Mouse (Mus musculus) MEL (cell line): ENCODE data around the gene Nudt15. TPM values are rescaled to one million over a fixed set of nuclear protein-coding genes. Genes with fewer than 3 reads are reported as not detected.
A peak's percentile ranks its signal among the peaks of the same experiment; 100 is the strongest.

Experiments
- DNase-seq: peaks from one replicate; pipeline ENCODE4 v3.0.0; 2011; ENCODE audit warnings: low read depth, low spot score
- H3K27ac ChIP-seq: 2 replicates; pipeline ENCODE4 v1.5.1; 2012; ENCODE audit warnings: low read depth, mild to moderate bottlenecking, control low read depth, low read length, moderate library complexity; ENCODE audit not compliant: control insufficient read depth
- H3K27me3 ChIP-seq, 2 experiments: fragments of 150-350 bp in 1 of 2; sonication (generic) in 1 of 2; 2 replicates each; pipeline ENCODE4 v1.6.1; 2012; ENCODE audit warnings: low read length in 2 of 2, mild to moderate bottlenecking in 2 of 2, improper control_type of control experiment in 1 of 2, moderate library complexity in 1 of 2; ENCODE audit not compliant: insufficient read depth in 2 of 2, control insufficient read depth in 1 of 2
- H3K36me3 ChIP-seq, 2 experiments: 2 replicates each; pipeline ENCODE4 v1.6.1; 2012 to 2014; ENCODE audit warnings: low read length in 2 of 2, improper control_type of control experiment in 1 of 2, inconsistent platforms in 1 of 2, mild to moderate bottlenecking in 1 of 2; ENCODE audit not compliant: insufficient read depth in 2 of 2, control insufficient read depth in 1 of 2
- H3K4me1 ChIP-seq, 2 experiments: fragments of 150-350 bp in 1 of 2; sonication (generic) in 1 of 2; 2 replicates each; pipeline ENCODE4 v1.6.1; 2012; ENCODE audit warnings: low read length in 2 of 2, improper control_type of control experiment in 1 of 2, mild to moderate bottlenecking in 1 of 2; ENCODE audit not compliant: insufficient read depth in 2 of 2, control insufficient read depth in 1 of 2
- H3K4me3 ChIP-seq, 2 experiments: fragments of 150-350 bp in 1 of 2; sonication (generic) in 1 of 2; 2 replicates each; pipeline ENCODE4 v1.5.1; 2012; ENCODE audit warnings: low read depth in 2 of 2, low read length in 2 of 2, mild to moderate bottlenecking in 2 of 2, moderate library complexity in 2 of 2, control low read depth in 1 of 2, improper control_type of control experiment in 1 of 2; ENCODE audit not compliant: control insufficient read depth in 1 of 2, insufficient read depth in 1 of 2
- H3K79me2 ChIP-seq: 2 replicates; pipeline ENCODE4 v1.6.1; 2012; ENCODE audit warnings: mild to moderate bottlenecking, low read length, moderate library complexity; ENCODE audit not compliant: control insufficient read depth, poor library complexity, insufficient read depth
- H3K9ac ChIP-seq: 2 replicates; pipeline ENCODE4 v1.6.1; 2012; ENCODE audit warnings: low read depth, mild to moderate bottlenecking, control low read depth, low read length, moderate library complexity; ENCODE audit not compliant: control insufficient read depth, poor library complexity, severe bottlenecking
- H3K9me3 ChIP-seq: fragments of 150-350 bp; sonication (generic); replicated peaks from 2 replicates; pipeline ENCODE4 v1.6.1; 2012; ENCODE audit warnings: mild to moderate bottlenecking, low read length, improper control_type of control experiment, moderate library complexity; ENCODE audit not compliant: insufficient read depth
- BHLHE40 ChIP-seq: IDR thresholded peaks from 2 replicates; pipeline ENCODE4 v1.6.1; 2012; ENCODE audit warnings: low read depth, mild to moderate bottlenecking, inconsistent platforms, low read length, improper control_type of control experiment, borderline replicate concordance
- E2F4 ChIP-seq: IDR thresholded peaks from 2 replicates; pipeline ENCODE4 v1.6.1; 2011; ENCODE audit warnings: low read depth, low read length, improper control_type of control experiment, borderline replicate concordance
- ELF1 ChIP-seq: IDR thresholded peaks from 2 replicates; pipeline ENCODE4 v1.6.1; 2014; ENCODE audit warnings: low read depth, mild to moderate bottlenecking, inconsistent platforms, low read length, improper control_type of control experiment, moderate library complexity
- EP300 ChIP-seq, 2 experiments: IDR thresholded peaks; 2 replicates each; pipeline ENCODE4 v1.6.1; 2011; ENCODE audit warnings: improper control_type of control experiment in 2 of 2, low read length in 2 of 2, low read depth in 1 of 2, mild to moderate bottlenecking in 1 of 2
- ETS1 ChIP-seq: IDR thresholded peaks from 2 replicates; pipeline ENCODE4 v1.6.1; 2012; ENCODE audit warnings: low read depth, mild to moderate bottlenecking, inconsistent platforms, low read length, improper control_type of control experiment, moderate library complexity
- HCFC1 ChIP-seq: IDR thresholded peaks from 2 replicates; pipeline ENCODE4 v1.6.1; 2012; ENCODE audit warnings: low read depth, mild to moderate bottlenecking, inconsistent platforms, low read length, improper control_type of control experiment, moderate library complexity
- MAX ChIP-seq: IDR thresholded peaks from 2 replicates; pipeline ENCODE4 v1.6.1; 2011; ENCODE audit warnings: low read length, improper control_type of control experiment
- MAZ ChIP-seq: IDR thresholded peaks from 2 replicates; pipeline ENCODE4 v1.6.1; 2012; ENCODE audit warnings: low read depth, mild to moderate bottlenecking, inconsistent platforms, low read length, improper control_type of control experiment
- MYB ChIP-seq: IDR thresholded peaks from 2 replicates; pipeline ENCODE4 v1.6.1; 2011; ENCODE audit warnings: mild to moderate bottlenecking, low read depth, low read length, improper control_type of control experiment
- MYC ChIP-seq: IDR thresholded peaks from 2 replicates; pipeline ENCODE4 v1.6.1; 2011; ENCODE audit warnings: low read depth, mild to moderate bottlenecking, low read length, improper control_type of control experiment, moderate library complexity
- NELFE ChIP-seq: IDR thresholded peaks from 2 replicates; pipeline ENCODE4 v1.6.1; 2011; ENCODE audit warnings: low read depth, low read length, improper control_type of control experiment
- NRF1 ChIP-seq: IDR thresholded peaks from 2 replicates; pipeline ENCODE4 v1.6.1; 2014; ENCODE audit warnings: low read depth, mild to moderate bottlenecking, inconsistent platforms, low read length, improper control_type of control experiment, moderate library complexity; ENCODE audit not compliant: poor library complexity, insufficient read depth, severe bottlenecking
- POLR2A ChIP-seq, 2 experiments: IDR thresholded peaks; 2 replicates each; pipeline ENCODE4 v1.6.1; 2011 to 2012; ENCODE audit warnings: low read length in 2 of 2, mild to moderate bottlenecking in 2 of 2, control low read depth in 1 of 2, improper control_type of control experiment in 1 of 2, low read depth in 1 of 2, moderate library complexity in 1 of 2; ENCODE audit not compliant: control insufficient read depth in 1 of 2, insufficient read depth in 1 of 2, poor library complexity in 1 of 2
- POLR2AphosphoS2 ChIP-seq: IDR thresholded peaks from 2 replicates; pipeline ENCODE4 v1.6.1; 2011; ENCODE audit warnings: low read length, improper control_type of control experiment
- RCOR1 ChIP-seq: IDR thresholded peaks from 2 replicates; pipeline ENCODE4 v1.6.1; 2012; ENCODE audit warnings: low read depth, mild to moderate bottlenecking, inconsistent platforms, low read length, improper control_type of control experiment
- SIN3A ChIP-seq: IDR thresholded peaks from 2 replicates; pipeline ENCODE4 v1.6.1; 2012; ENCODE audit warnings: low read length, improper control_type of control experiment, inconsistent platforms
- TAL1 ChIP-seq: IDR thresholded peaks from 2 replicates; pipeline ENCODE4 v1.6.1; 2012; ENCODE audit warnings: mild to moderate bottlenecking, inconsistent platforms, low read length, moderate library complexity, mixed read lengths
- TBP ChIP-seq: IDR thresholded peaks from 2 replicates; pipeline ENCODE4 v1.8.0; 2011; ENCODE audit warnings: low read depth, low read length, improper control_type of control experiment
- TCF12 ChIP-seq: IDR thresholded peaks from 2 replicates; pipeline ENCODE4 v1.6.1; 2014; ENCODE audit warnings: low read depth, mild to moderate bottlenecking, inconsistent platforms, low read length, improper control_type of control experiment, moderate library complexity
- UBTF ChIP-seq: IDR thresholded peaks from 2 replicates; pipeline ENCODE4 v1.6.1; 2012; ENCODE audit warnings: low read depth, mild to moderate bottlenecking, inconsistent platforms, low read length, improper control_type of control experiment, moderate library complexity, borderline replicate concordance; ENCODE audit not compliant: insufficient read depth
- USF1 ChIP-seq: IDR thresholded peaks from 2 replicates; pipeline ENCODE4 v1.6.1; 2014; ENCODE audit warnings: low read depth, mild to moderate bottlenecking, inconsistent platforms, low read length, improper control_type of control experiment, moderate library complexity
- USF2 ChIP-seq, 2 experiments: IDR thresholded peaks; 2 replicates each; pipeline ENCODE4 v1.6.1; 2011 to 2012; ENCODE audit warnings: improper control_type of control experiment in 2 of 2, low read length in 2 of 2, borderline replicate concordance in 1 of 2, inconsistent platforms in 1 of 2, low read depth in 1 of 2, mild to moderate bottlenecking in 1 of 2; ENCODE audit not compliant: insufficient read depth in 1 of 2
- ZKSCAN1 ChIP-seq: IDR thresholded peaks from 2 replicates; pipeline ENCODE4 v1.6.1; 2012; ENCODE audit warnings: low read depth, mild to moderate bottlenecking, inconsistent platforms, low read length, improper control_type of control experiment, moderate library complexity
- ZMIZ1 ChIP-seq: IDR thresholded peaks from 2 replicates; pipeline ENCODE4 v1.6.1; 2012; ENCODE audit warnings: low read depth, mild to moderate bottlenecking, inconsistent platforms, low read length, improper control_type of control experiment, moderate library complexity
- ZNF384 ChIP-seq: IDR thresholded peaks from 2 replicates; pipeline ENCODE4 v1.6.1; 2012; ENCODE audit warnings: low read depth, mild to moderate bottlenecking, inconsistent platforms, low read length, improper control_type of control experiment
- polyA plus RNA-seq, 2 experiments: library from polyadenylated mRNA; stranded (reverse) in 1 of 2; unstranded in 1 of 2; fragments of >175 nt in 1 of 2; fragments of >200 nt in 1 of 2; gene quantifications; 2 replicates each; pipeline versions ENCODE4 v1.2.1 to v1.2.4; 2012; ENCODE audit warnings: low replicate concordance in 2 of 2, low read depth in 1 of 2; ENCODE audit not compliant: insufficient read length in 2 of 2, insufficient read depth in 1 of 2, missing spikeins in 1 of 2
- total RNA-seq: library from RNA; depleted of rRNA; stranded (reverse); fragments of 300-350 nt; gene quantifications from 2 replicates; pipeline ENCODE4 v1.2.3, GENCODE M21; 2012

The Nudt15 gene
- total and polyA plus RNA-seq, 3 experiments = 8.8 to 12.3 TPM; not detected in 1

DNA sequence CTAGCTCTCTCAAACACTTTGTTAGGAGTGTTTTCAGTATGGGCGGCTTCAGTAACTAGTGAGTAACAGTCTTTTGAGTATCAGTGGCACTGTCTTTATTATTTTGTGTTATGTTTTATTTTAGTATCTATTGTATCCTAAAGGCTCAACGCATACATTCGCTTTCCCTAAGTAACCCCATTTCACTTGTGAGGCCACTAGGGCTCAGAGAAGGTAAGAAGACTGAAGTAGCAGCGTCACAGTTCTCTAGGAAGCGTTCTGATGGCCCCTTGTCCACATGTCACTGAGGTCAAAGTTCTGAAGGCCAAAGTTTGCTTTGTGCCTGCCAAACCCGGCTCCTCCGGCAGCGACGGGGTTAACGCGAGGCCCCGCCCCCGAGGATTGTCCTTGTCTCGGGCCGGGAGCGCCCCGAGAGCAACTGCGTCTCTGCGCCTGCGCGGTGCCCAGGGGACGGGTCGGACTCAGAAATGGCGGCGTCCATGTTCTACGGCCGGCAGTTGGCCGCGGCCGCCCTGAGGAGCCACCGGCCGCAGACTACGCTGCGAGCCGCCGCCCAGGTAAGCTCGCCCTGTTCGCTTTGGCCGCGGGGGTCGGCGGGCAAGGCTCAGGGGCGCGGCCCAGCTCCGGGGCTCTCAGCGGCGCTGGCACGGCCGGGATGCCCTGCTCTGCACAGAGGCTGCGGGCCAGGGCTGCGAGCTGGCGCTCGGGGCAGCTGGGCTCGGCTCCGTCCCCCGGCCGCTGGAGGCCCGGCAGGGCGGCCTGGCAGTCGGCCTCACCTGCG, 4.5 kb upstream of the Nudt15 start:
- Histone ChIP-seq H3K4me1 (peaks cover 9 to 17% of the 10 kb centered on the region in 2 experiments), H3K9me3 (no peaks in the 10 kb centered on the region), H3K27ac (peak overlapping the region; percentile 16; the same call in 1 of the 2 replicates), H3K27me3 (no peaks in the 10 kb centered on the region), H3K9ac (peak overlapping the region; percentile 90), H3K36me3 (peaks cover 0 to 10% of the 10 kb centered on the region in 2 experiments; a peak in 2 of 4 replicates), H3K4me3 (peak overlapping the region; percentile 88 to 95), H3K79me2 (peaks cover 16% of the 10 kb centered on the region)
- TF ChIP-seq NRF1 = peak; percentile 88
- TF ChIP-seq POLR2AphosphoS2 = peak; percentile 55; the same call in 1 of the 2 replicates
- TF ChIP-seq POLR2A (IDR thresholded peaks at IDR 0.05; ENCODE audit: control insufficient read depth in 1 of 2, insufficient read depth in 1 of 2, low read depth in 1 of 2, low read length in 2 of 2, poor library complexity in 1 of 2) = peak; percentile 71 to 84
- no peak for TF ChIP-seq BHLHE40
- TF ChIP-seq SIN3A = peak; percentile 46; the same call in 1 of the 2 replicates
- TF ChIP-seq ZNF384 = no peak
- 0 out of 2 replicates have a peak, but pooled peaks have one; percentile 32 for TF ChIP-seq TBP
- peak; percentile 88 for TF ChIP-seq NELFE
- no peak for TF ChIP-seq ZKSCAN1
- TF ChIP-seq TCF12 = peak; percentile 38; the same call in 1 of the 2 replicates
- TF ChIP-seq HCFC1 = peak; percentile 78
- peak; percentile 92 for DNase-seq

DNA sequence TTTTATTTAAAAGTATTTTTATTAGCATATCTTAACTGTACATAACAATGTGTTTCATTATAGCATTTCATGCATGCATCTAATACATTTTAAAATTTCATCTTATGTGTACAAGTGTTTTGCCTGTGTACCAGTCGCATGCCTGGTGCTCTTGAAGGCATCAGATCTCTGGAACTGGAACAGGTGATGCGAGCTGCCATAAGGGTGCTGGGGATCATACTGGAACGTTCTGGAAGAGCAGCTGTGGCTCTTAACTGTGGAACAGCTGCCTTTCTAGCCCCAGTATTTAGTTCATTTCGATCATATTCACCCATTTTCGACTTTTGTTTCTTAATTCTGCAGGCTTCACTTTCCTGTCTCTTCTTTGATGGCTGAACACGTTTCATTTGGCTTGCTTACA, 3.1 kb upstream of the Nudt15 start:
- DNase-seq = no peak
- H3K9ac ChIP-seq = no peak overlapping the region
- TF ChIP-seq USF1 (no peak), ZMIZ1 (no peak), ZNF384 (no peak), ETS1 (no peak), MYC (no peak), POLR2A (IDR thresholded peaks at IDR 0.05; ENCODE audit: control insufficient read depth in 1 of 2, insufficient read depth in 1 of 2, low read depth in 1 of 2, low read length in 2 of 2, poor library complexity in 1 of 2) (no peak), ELF1 (no peak), MAZ (no peak), NELFE (no peak), UBTF (no peak), MYB (no peak), TAL1 (no peak), USF2 (IDR thresholded peaks at IDR 0.05; ENCODE audit: borderline replicate concordance in 1 of 2, insufficient read depth in 1 of 2, low read depth in 1 of 2, low read length in 2 of 2) (no peak), HCFC1 (no peak), E2F4 (no peak), RCOR1 (no peak), EP300 (IDR thresholded peaks at IDR 0.05; ENCODE audit: low read depth in 1 of 2, low read length in 2 of 2) (no peak), MAX (no peak)
- TF ChIP-seq, all 39 proteins: peak for 0
- H3K4me1 ChIP-seq = peaks cover 9 to 22% of the 10 kb centered on the region in 2 experiments
- H3K27ac ChIP-seq = no peak overlapping the region
- H3K4me3 ChIP-seq = peak overlapping the region in 1 of 2 experiments; percentile 34; a peak in 1 of 4 replicates
- H3K36me3 ChIP-seq = peaks cover 0 to 11% of the 10 kb centered on the region in 2 experiments; a peak in 2 of 4 replicates
- H3K9me3 ChIP-seq = no peaks in the 10 kb centered on the region
- H3K79me2 ChIP-seq = peaks cover 16% of the 10 kb centered on the region
- H3K27me3 ChIP-seq = no peaks in the 10 kb centered on the region
